Mouse (Mus musculus) forebrain, postnatal 0 days (tissue): ENCODE measurements around the gene Sf3b5. TPM values are rescaled to one million over a fixed set of nuclear protein-coding genes. Genes with fewer than 3 reads are reported as not detected.

Source experiments
- ATAC-seq: fragments of 200-750 bp; cut with Nextera tagmentation; 2 replicates; pipeline ENCODE4 v1.8.0; 2017; ENCODE audit warnings: mild to moderate bottlenecking, moderate library complexity
- DNase-seq: peaks from one replicate; pipeline ENCODE4 v3.0.0-alpha.2; 2015
- H3K27ac ChIP-seq: fragments of 300-500 bp; sonication (generic); 2 replicates; pipeline ENCODE4 v1.5.1; 2014; ENCODE audit warnings: low read depth, mild to moderate bottlenecking, antibody characterized with exemption, low read length, moderate library complexity, mixed read lengths
- H3K27me3 ChIP-seq: fragments of 300-500 bp; sonication (generic); 2 replicates; pipeline ENCODE4 v1.6.1; 2014; ENCODE audit warnings: mild to moderate bottlenecking, low read length, mixed read lengths; ENCODE audit not compliant: insufficient read depth
- H3K36me3 ChIP-seq: fragments of 300-500 bp; sonication (generic); 2 replicates; pipeline ENCODE4 v1.6.1; 2014; ENCODE audit warnings: mild to moderate bottlenecking, moderate library complexity; ENCODE audit not compliant: insufficient read depth
- H3K4me1 ChIP-seq: fragments of 300-500 bp; sonication (generic); 2 replicates; pipeline ENCODE4 v1.6.1; 2014; ENCODE audit warnings: antibody characterized with exemption; ENCODE audit not compliant: insufficient read depth
- H3K4me2 ChIP-seq: fragments of 300-500 bp; sonication (generic); 2 replicates; pipeline ENCODE4 v1.6.1; 2014; ENCODE audit warnings: low read depth, mild to moderate bottlenecking, moderate library complexity
- H3K4me3 ChIP-seq: fragments of 300-500 bp; sonication (generic); 2 replicates; pipeline ENCODE4 v1.5.1; 2014; ENCODE audit warnings: low read depth, low read length, mixed read lengths
- H3K9ac ChIP-seq: fragments of 300-500 bp; sonication (generic); 2 replicates; pipeline ENCODE4 v1.6.1; 2014; ENCODE audit warnings: mild to moderate bottlenecking
- H3K9me3 ChIP-seq: fragments of 300-500 bp; sonication (generic); 2 replicates; pipeline ENCODE4 v1.6.1; 2016; ENCODE audit warnings: low read length
- CTCF ChIP-seq: sonication (generic); IDR thresholded peaks from 2 replicates; pipeline ENCODE4 v1.5.1; 2016; ENCODE audit warnings: antibody characterized with exemption, control low read depth, low read depth
- WGBS: fragments of 180-500 bp; shearing (Covaris S2); extraction: QIAGEN DNeasy Blood & Tissue Kit; methylation state at CpG from one replicate; pipeline ENCODE4 v1.1.7; 2014; 5-methylcytosine and 5-hydroxymethylcytosine counted together
- polyA plus RNA-seq: library from polyadenylated mRNA; unstranded; fragments of >200 nt; fragmentation: Nextera tagmentation; extraction: Ambion mirVana; gene quantifications from 2 replicates; pipeline ENCODE4 v1.2.1, GENCODE M21; 2015
- total RNA-seq: library from RNA; depleted of rRNA; stranded (reverse); fragments of >200 nt; gene quantifications from 2 replicates; pipeline ENCODE4 v1.2.3, GENCODE M21; 2014

Gene Sf3b5
- total and polyA plus RNA-seq, 2 experiments from 2014 or later: 19.7 to 30.2 TPM

DNA sequence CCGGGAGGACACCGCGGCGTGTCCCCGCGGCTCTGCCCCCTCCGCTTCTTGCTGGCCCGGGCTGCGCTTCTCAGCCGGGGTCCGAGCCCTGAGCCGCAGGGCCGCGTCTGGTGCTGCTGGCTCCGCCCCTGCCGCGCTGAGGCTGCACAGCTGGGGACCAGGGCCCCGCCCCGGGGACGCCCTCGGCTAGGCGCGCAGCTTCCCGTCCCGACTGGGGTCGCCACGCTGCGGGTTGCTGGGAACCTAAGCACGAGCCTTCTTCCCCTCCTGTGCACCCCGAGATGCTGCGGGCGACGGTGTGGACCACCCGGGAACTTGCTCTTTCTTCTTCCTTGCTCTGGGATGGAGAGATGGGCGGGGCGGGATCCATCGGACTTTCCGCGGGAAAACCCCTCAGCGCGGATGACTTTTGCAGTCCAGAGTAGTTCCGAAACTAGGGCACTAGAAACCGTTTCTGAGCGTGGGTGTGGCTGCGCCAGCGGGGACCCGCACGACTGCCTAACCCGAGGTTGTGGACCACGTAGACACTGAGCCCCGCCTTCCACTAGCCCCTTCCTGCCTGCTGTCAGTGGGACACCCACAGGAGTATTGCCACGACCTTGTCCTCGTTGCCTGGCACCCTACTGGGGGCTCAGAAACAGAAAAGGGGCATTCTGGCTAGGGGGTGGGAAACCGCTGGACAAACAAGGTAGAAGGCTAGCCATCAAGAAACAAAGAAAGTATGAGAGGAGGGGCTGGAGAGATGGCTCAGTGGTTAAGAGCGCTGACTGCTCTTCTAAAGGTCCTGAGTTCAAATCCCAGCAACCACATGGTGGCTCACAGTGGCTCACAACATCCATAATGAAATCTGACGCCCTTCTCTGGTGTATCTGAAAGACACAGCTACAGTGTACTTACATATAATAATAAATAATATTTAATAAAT lies 40.7 kb upstream of the Sf3b5 start, which contains the start of gene Stx11:
Gene Stx11 (minus strand): TSS at position 148 of the 925 bp plus-strand sequence.
- TF ChIP-seq CTCF: no peak
- WGBS: 5% methylated on average over 56 of the region's 56 CpGs
- Histone ChIP-seq H3K9me3 (no peaks in the 10 kb centered on the region), H3K27me3 (no peaks in the 10 kb centered on the region), H3K4me2 (peak within 1 kb of the TSS; percentile 94), H3K4me3 (peak within 1 kb of the TSS; percentile 69), H3K9ac (peak within 1 kb of the TSS; percentile 53), H3K36me3 (no peaks in the 10 kb centered on the region), H3K4me1 (0 out of 2 replicates have a peak, but pooled peaks cover 4% of the 10 kb centered on the region), H3K27ac (no peak within 1 kb of the TSS)
- peak; percentile 80 for ATAC-seq
- peak; percentile 25 for DNase-seq

DNA sequence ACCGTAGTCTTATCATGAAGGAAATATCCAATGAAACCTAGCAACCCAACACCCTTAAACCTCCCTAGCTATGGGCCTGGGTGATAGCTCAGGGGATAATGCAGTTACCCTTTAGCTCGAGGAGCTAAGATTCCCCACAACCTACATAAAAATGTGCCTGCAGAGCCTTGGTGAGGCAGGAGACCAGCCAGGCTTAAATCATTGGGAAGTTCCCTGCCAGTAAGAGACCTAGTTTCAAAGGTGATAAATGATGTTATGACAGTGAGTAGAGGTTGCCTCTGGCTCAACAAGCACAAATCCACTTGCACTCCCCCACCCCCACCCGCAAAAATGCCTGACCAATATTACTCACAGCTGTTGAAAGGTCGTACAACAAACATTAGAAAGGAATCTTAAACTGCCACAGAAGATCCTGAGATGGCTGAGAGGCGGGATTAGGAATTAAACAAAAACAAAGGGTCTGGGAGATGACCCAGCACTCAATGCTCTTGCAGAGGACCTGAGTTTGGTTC lies 39.4 kb upstream of the Sf3b5 start:
- DNase-seq (no peak), ATAC-seq (no peak)
- Histone ChIP-seq H3K4me1 (0 out of 2 replicates have a peak, but pooled peaks cover 4% of the 10 kb centered on the region), H3K9me3 (no peaks in the 10 kb centered on the region), H3K4me3 (no peak overlapping the region), H3K27me3 (no peaks in the 10 kb centered on the region), H3K36me3 (no peaks in the 10 kb centered on the region), H3K27ac (no peak overlapping the region), H3K4me2 (no peak overlapping the region), H3K9ac (no peak overlapping the region)
- TF ChIP-seq CTCF: no peak
- whole genome bisulfite sequencing: 86% methylated on average over 5 of the region's 5 CpGs

DNA sequence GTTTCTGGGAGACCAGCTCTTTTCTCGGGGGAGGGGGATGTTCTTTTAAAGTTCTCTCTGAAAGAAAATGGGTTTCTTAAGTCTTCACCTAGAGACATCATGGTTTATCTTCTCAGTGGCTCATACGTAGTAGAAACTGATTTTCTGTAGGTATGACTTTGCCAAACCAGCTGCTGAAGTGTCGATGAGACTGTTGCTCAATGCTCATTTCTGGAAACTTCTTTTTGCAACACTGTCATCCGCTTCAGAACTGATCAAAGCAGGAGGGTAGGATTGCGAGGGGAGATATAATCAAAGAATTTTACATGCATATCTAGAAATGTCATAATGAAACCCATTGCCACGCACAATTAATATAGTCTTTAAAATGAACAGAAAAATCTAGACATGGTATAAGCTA lies 30.6 kb upstream of the Sf3b5 start:
- no peaks in the 10 kb centered on the region for H3K9me3 ChIP-seq
- H3K27ac ChIP-seq: no peak overlapping the region
- ATAC-seq (no peak), DNase-seq (no peak)
- no peak for TF ChIP-seq CTCF
- H3K4me2 ChIP-seq: no peak overlapping the region
- no peak overlapping the region for H3K4me3 ChIP-seq
- no peaks in the 10 kb centered on the region for H3K36me3 ChIP-seq
- 92% methylated on average over 6 of the region's 6 CpGs for WGBS
- H3K4me1 ChIP-seq: no peaks in the 10 kb centered on the region
- no peaks in the 10 kb centered on the region for H3K27me3 ChIP-seq
- no peak overlapping the region for H3K9ac ChIP-seq

DNA sequence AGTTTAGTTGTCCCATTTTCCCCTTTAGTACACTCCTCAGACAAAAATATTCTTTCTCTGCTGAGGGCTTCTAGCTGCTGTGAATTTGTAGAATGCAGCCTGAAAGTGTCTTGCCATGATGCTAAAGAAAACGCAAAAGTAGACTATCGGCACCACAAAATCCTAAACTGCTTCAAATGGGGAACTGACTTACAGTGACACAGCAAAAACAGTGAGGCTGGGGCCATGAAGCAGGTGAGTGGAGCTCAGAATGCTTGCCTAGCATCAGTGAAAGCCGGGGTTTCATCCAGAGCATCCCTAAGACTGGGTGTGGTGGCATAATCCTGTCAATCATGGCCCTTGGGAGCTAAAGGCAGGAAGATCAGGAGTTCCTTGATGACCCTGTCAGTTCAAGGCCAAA lies 29.7 kb upstream of the Sf3b5 start:
- H3K4me1 ChIP-seq: no peaks in the 10 kb centered on the region
- H3K27ac ChIP-seq: no peak overlapping the region
- no peak overlapping the region for H3K9ac ChIP-seq
- ATAC-seq (no peak), DNase-seq (no peak)
- H3K9me3 ChIP-seq: no peaks in the 10 kb centered on the region
- no peak overlapping the region for H3K4me3 ChIP-seq
- WGBS: 91% methylated on average over 3 of the region's 3 CpGs
- H3K36me3 ChIP-seq: no peaks in the 10 kb centered on the region
- no peaks in the 10 kb centered on the region for H3K27me3 ChIP-seq
- H3K4me2 ChIP-seq: no peak overlapping the region
- no peak for TF ChIP-seq CTCF

DNA sequence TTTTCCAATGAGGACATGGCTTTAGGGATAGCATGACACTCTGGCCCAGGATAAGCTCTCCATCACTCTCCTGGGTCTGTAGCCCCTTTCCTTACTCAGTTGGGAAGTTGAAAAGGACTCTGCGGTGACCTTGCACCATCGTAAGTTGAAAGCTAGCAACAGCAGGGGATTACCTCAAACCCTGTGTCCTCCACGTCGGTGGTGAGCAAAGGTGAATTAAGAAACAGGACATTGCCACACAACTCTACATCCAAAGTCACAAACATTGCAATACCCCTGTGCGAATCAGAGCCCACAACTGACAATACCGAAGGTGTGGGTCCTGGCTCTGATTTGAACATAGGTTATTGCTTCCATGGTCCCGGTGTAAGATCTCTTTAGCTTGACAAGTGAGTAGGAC lies 29.2 kb upstream of the Sf3b5 start:
- H3K27ac ChIP-seq: no peak overlapping the region
- H3K9ac ChIP-seq: no peak overlapping the region
- 90% methylated on average over 7 of the region's 7 CpGs for WGBS
- ATAC-seq (no peak), DNase-seq (no peak)
- H3K27me3 ChIP-seq: no peaks in the 10 kb centered on the region
- no peaks in the 10 kb centered on the region for H3K4me1 ChIP-seq
- H3K4me2 ChIP-seq: no peak overlapping the region
- no peaks in the 10 kb centered on the region for H3K9me3 ChIP-seq
- no peaks in the 10 kb centered on the region for H3K36me3 ChIP-seq
- no peak overlapping the region for H3K4me3 ChIP-seq
- no peak for TF ChIP-seq CTCF

DNA sequence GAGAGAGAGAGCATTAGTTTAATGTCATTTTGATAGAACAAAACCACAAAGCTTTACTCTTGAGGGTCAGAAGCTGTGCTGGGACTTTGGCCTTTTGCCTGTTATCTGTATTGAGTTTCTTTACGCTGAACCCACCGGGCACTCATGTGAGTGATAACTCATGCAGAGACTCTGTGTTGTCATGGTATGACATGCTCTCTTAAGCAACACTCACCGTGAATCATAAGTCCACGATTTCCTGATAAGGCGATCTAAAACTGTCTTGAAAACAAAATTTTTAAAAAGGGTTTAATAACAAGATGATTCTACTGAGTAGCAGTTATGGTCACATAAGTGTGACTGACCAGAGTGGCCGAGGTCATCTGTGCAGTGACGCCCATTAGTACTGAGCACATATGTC lies 28.6 kb upstream of the Sf3b5 start:
- ATAC-seq: no peak
- no peaks in the 10 kb centered on the region for H3K27me3 ChIP-seq
- no peak overlapping the region for H3K27ac ChIP-seq
- 96% methylated on average over 7 of the region's 7 CpGs for WGBS
- no peaks in the 10 kb centered on the region for H3K36me3 ChIP-seq
- TF ChIP-seq CTCF: no peak
- DNase-seq: no peak
- no peak overlapping the region for H3K4me3 ChIP-seq
- H3K9me3 ChIP-seq: no peaks in the 10 kb centered on the region
- H3K4me2 ChIP-seq: no peak overlapping the region
- H3K9ac ChIP-seq: no peak overlapping the region
- no peaks in the 10 kb centered on the region for H3K4me1 ChIP-seq

DNA sequence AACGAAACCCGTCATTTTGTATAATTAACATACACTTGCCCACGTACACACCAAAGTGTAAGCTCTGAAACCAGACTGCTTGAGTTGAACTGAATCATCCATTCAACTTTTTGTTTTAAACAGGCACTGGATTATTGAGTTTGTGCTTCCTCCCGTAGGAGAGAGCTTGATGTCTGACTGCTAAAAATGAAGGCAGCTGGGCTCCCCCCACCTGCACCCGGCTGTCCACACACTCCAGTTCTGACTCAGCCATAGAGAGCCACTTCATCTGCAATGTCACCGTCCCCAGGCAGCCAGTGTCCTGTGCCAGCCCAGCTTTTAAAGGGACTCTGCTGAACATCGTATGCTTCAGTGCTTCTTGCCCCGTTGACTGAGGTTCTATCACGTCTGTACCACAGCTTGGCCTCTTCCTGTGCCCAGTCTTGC lies 27.3 kb upstream of the Sf3b5 start:
- H3K9ac ChIP-seq: no peak overlapping the region
- TF ChIP-seq CTCF: no peak
- H3K27ac ChIP-seq: no peak overlapping the region
- H3K4me1 ChIP-seq: no peaks in the 10 kb centered on the region
- no peak overlapping the region for H3K4me3 ChIP-seq
- DNase-seq (no peak), ATAC-seq (no peak)
- H3K9me3 ChIP-seq: no peaks in the 10 kb centered on the region
- H3K4me2 ChIP-seq: no peak overlapping the region
- H3K36me3 ChIP-seq: no peaks in the 10 kb centered on the region
- H3K27me3 ChIP-seq: no peaks in the 10 kb centered on the region
- WGBS: 69% methylated on average over 9 of the region's 9 CpGs
